Mouse (Mus musculus) frontal cortex, adult 2 months (tissue): Measurements from ENCODE around the gene Ikbke. TPM values are rescaled to one million over a fixed set of nuclear protein-coding genes. Genes with fewer than 3 reads are reported as not detected.

ENCODE experiments used
- polyA plus RNA-seq: library from polyadenylated mRNA; depleted of rRNA; stranded (reverse); fragments of >200 nt; gene quantifications from 2 replicates; pipeline ENCODE4 v1.2.3, GENCODE M21; 2012; rRNA removed

The Ikbke gene
- polyA plus RNA-seq, 1 experiment, result 2.8 TPM

Other genes with a start within 250 kb of the Ikbke start
- 27.6 and 28.6 TPM in 2 replicates for gene Mapkapk2, start 181.8 kb downstream of the Ikbke start, polyA plus RNA-seq
- gene Dyrk3, start 141.3 kb downstream of the Ikbke start, polyA plus RNA-seq, result 4.9 and 5.0 TPM in 2 replicates
- 52.9 and 54.2 TPM in 2 replicates for gene Eif2d, start 126.4 kb downstream of the Ikbke start, polyA plus RNA-seq
- gene Rassf5, start 34.3 kb downstream of the Ikbke start, polyA plus RNA-seq, result 10.3 and 11.9 TPM in 2 replicates
- 42.7 and 48.4 TPM in 2 replicates for gene Srgap2, start 247.7 kb upstream of the Ikbke start, polyA plus RNA-seq
- 0.90 TPM in 2 replicates for gene Fam72a, start 248.3 kb upstream of the Ikbke start, polyA plus RNA-seq